Mouse (Mus musculus): Measurements from ENCODE around the gene Hoxa10. TPM values are rescaled to one million over a fixed set of nuclear protein-coding genes. Genes with fewer than 3 reads are reported as not detected.
A peak's percentile ranks its signal among the peaks of the same experiment; 100 is the strongest.

Gene Hoxa10
- total and polyA plus RNA-seq, 2 experiments from 2014 or later = 5.0 TPM; not detected in 1

GRCm38 (mm10) chr6:52259081-52259790 lies 18.6 kb upstream of the Hoxa10 start:
- Histone ChIP-seq H3K27ac (ENCODE audit: low read depth) (no peak overlapping the region), H3K36me3 (replicated peaks; ENCODE audit: control insufficient read depth, insufficient read depth, low read length) (no peaks in the 10 kb centered on the region), H3K4me2 (ENCODE audit: low read depth, low read length) (no peak overlapping the region), H3K27me3 (ENCODE audit: control insufficient read depth, insufficient read depth, low read length) (peaks cover 95% of the 10 kb centered on the region), H3K4me3 (ENCODE audit: low read depth, low read length) (peak overlapping the region; percentile 28), H3K9ac (replicated peaks; ENCODE audit: low read depth, low read length) (no peak overlapping the region), H3K4me1 (ENCODE audit: control insufficient read depth, insufficient read depth) (peaks cover 6% of the 10 kb centered on the region; the same call in 1 of the 2 replicates), H3K9me3 (replicated peaks; ENCODE audit: control insufficient read depth, low read length) (no peaks in the 10 kb centered on the region)
- ATAC-seq (ENCODE audit: insufficient read depth, low read depth) (no peak), DNase-seq (ENCODE audit: low spot score) (no peak)
- under 1% methylated on average over 25 of the region's 25 CpGs for WGBS
- no peak for TF ChIP-seq EP300 (IDR thresholded peaks at IDR 0.05; ENCODE audit: low read depth)
- no peak for TF ChIP-seq CTCF (IDR thresholded peaks at IDR 0.05; ENCODE audit: low read depth)

GRCm38 (mm10) chr6:52256956-52257355 lies 16.3 kb upstream of the Hoxa10 start:
- H3K27me3 ChIP-seq (ENCODE audit: control insufficient read depth, insufficient read depth, low read length) = peaks cover 95% of the 10 kb centered on the region
- TF ChIP-seq EP300 (IDR thresholded peaks at IDR 0.05; ENCODE audit: low read depth) (no peak), CTCF (IDR thresholded peaks at IDR 0.05; ENCODE audit: low read depth) (peak; percentile 77)
- H3K4me2 ChIP-seq (ENCODE audit: low read depth, low read length) = no peak overlapping the region
- DNase-seq (ENCODE audit: low spot score) (peak; percentile 72), ATAC-seq (ENCODE audit: insufficient read depth, low read depth) (no peak)
- H3K4me1 ChIP-seq (ENCODE audit: control insufficient read depth, insufficient read depth) = peaks cover 6% of the 10 kb centered on the region; the same call in 1 of the 2 replicates
- 0% methylated on average over 6 of the region's 6 CpGs for WGBS
- H3K4me3 ChIP-seq (ENCODE audit: low read depth, low read length) = no peak overlapping the region
- no peak overlapping the region for H3K9ac ChIP-seq (replicated peaks; ENCODE audit: low read depth, low read length)
- H3K9me3 ChIP-seq (replicated peaks; ENCODE audit: control insufficient read depth, low read length) = no peaks in the 10 kb centered on the region
- no peaks in the 10 kb centered on the region for H3K36me3 ChIP-seq (replicated peaks; ENCODE audit: control insufficient read depth, insufficient read depth, low read length)
- H3K27ac ChIP-seq (ENCODE audit: low read depth) = no peak overlapping the region

GRCm38 (mm10) chr6:52253511-52254500 lies 13.2 kb upstream of the Hoxa10 start:
- 2% methylated on average over 59 of the region's 59 CpGs for WGBS

GRCm38 (mm10) chr6:52252775-52253376 lies 12.2 kb upstream of the Hoxa10 start:
- Histone ChIP-seq H3K4me3 (ENCODE audit: low read depth, low read length) (peak overlapping the region; percentile 12; the same call in 1 of the 2 replicates), H3K27me3 (ENCODE audit: control insufficient read depth, insufficient read depth, low read length) (peaks cover 97% of the 10 kb centered on the region), H3K9me3 (replicated peaks; ENCODE audit: control insufficient read depth, low read length) (no peaks in the 10 kb centered on the region), H3K9ac (replicated peaks; ENCODE audit: low read depth, low read length) (no peak overlapping the region), H3K36me3 (replicated peaks; ENCODE audit: control insufficient read depth, insufficient read depth, low read length) (no peaks in the 10 kb centered on the region), H3K27ac (ENCODE audit: low read depth) (no peak overlapping the region), H3K4me1 (ENCODE audit: control insufficient read depth, insufficient read depth) (no peaks in the 10 kb centered on the region), H3K4me2 (ENCODE audit: low read depth, low read length) (no peak overlapping the region)
- 2% methylated on average over 35 of the region's 35 CpGs for WGBS
- no peak for DNase-seq (ENCODE audit: low spot score)
- no peak for ATAC-seq (ENCODE audit: insufficient read depth, low read depth)
- TF ChIP-seq CTCF (IDR thresholded peaks at IDR 0.05; ENCODE audit: low read depth) = no peak
- no peak for TF ChIP-seq EP300 (IDR thresholded peaks at IDR 0.05; ENCODE audit: low read depth)

More at GRCm38 (mm10) chr6:52253511-52254500, 13.2 kb upstream of the Hoxa10 start:
- Histone ChIP-seq H3K9me3 (replicated peaks; ENCODE audit: control insufficient read depth, low read length) (no peaks in the 10 kb centered on the region), H3K27ac (ENCODE audit: low read depth) (no peak overlapping the region), H3K4me3 (ENCODE audit: low read depth, low read length) (0 out of 2 replicates have a peak overlapping the region, but pooled peaks have one; percentile 12), H3K27me3 (ENCODE audit: control insufficient read depth, insufficient read depth, low read length) (peaks cover 97% of the 10 kb centered on the region), H3K36me3 (replicated peaks; ENCODE audit: control insufficient read depth, insufficient read depth, low read length) (no peaks in the 10 kb centered on the region), H3K4me2 (ENCODE audit: low read depth, low read length) (0 out of 2 replicates have a peak overlapping the region, but pooled peaks have one; percentile 2), H3K9ac (replicated peaks; ENCODE audit: low read depth, low read length) (no peak overlapping the region), H3K4me1 (ENCODE audit: control insufficient read depth, insufficient read depth) (no peaks in the 10 kb centered on the region)
- DNase-seq (ENCODE audit: low spot score) (no peak), ATAC-seq (ENCODE audit: insufficient read depth, low read depth) (no peak)
- TF ChIP-seq EP300 (IDR thresholded peaks at IDR 0.05; ENCODE audit: low read depth) (no peak), CTCF (IDR thresholded peaks at IDR 0.05; ENCODE audit: low read depth) (no peak)

Measured in heart, postnatal 0 days (tissue).